8 mouse cellular contexts compared by ENCODE assay signal in genomic region chr7:118855877-118856304, GRCm38 (mm10). TPM values are rescaled to one million over a fixed set of nuclear protein-coding genes. Genes with fewer than 3 reads are reported as not detected.
DNase-seq lines count a peak whose midpoint lies in the region; ATAC-seq and TF ChIP-seq lines count a peak whose summit lies in the region.

Gene Knop1, minus strand, starts transcription at chr7:118856254.

- H3K79me2 ChIP-seq in heart, adult 2 months (replicated peaks; ENCODE audit: control insufficient read depth, insufficient read depth, low read length) = no peaks in the 10 kb centered on the region
- peaks cover 39% of the 10 kb centered on the region for H3K79me2 ChIP-seq in MEL (ENCODE audit: control insufficient read depth, insufficient read depth, low read length, poor library complexity)

- under 1% methylated on average over 46 of the region's 46 CpGs for WGBS in heart, adult 2 months
- under 1% methylated on average over 46 of the region's 46 CpGs for WGBS in forebrain, embryonic 12.5 days
- under 1% methylated on average over 46 of the region's 46 CpGs for WGBS in hindbrain, embryonic 10.5 days
- under 1% methylated on average over 46 of the region's 46 CpGs for WGBS in liver, embryonic 13.5 days (ENCODE audit: insufficient replicate concordance)
- under 1% methylated on average over 43 of the region's 46 CpGs for WGBS in stomach, postnatal 0 days

- peaks cover 9% of the 10 kb centered on the region for H3K36me3 ChIP-seq in heart, adult 2 months (ENCODE audit: control insufficient read depth, insufficient read depth, low read length)
- H3K36me3 ChIP-seq in MEL (ENCODE audit: control insufficient read depth in 1 of 2, insufficient read depth in 2 of 2, low read length in 2 of 2) = peaks cover 5 to 39% of the 10 kb centered on the region in 2 experiments; a peak in 3 of 4 replicates
- H3K36me3 ChIP-seq in forebrain, embryonic 12.5 days (replicated peaks) = peaks cover 22% of the 10 kb centered on the region
- peaks cover 55% of the 10 kb centered on the region for H3K36me3 ChIP-seq in hindbrain, embryonic 10.5 days
- H3K36me3 ChIP-seq in liver, embryonic 13.5 days = peaks cover 21% of the 10 kb centered on the region
- 0 out of 2 replicates have a peak, but pooled peaks cover 2% of the 10 kb centered on the region for H3K36me3 ChIP-seq in stomach, postnatal 0 days (ENCODE audit: control insufficient read depth, insufficient read depth, low read length)

- no peaks in the 10 kb centered on the region for H3K9me3 ChIP-seq in MEL (replicated peaks; ENCODE audit: insufficient read depth, low read length)
- no peaks in the 10 kb centered on the region for H3K9me3 ChIP-seq in forebrain, embryonic 12.5 days
- H3K9me3 ChIP-seq in hindbrain, embryonic 10.5 days = no peaks in the 10 kb centered on the region
- H3K9me3 ChIP-seq in liver, embryonic 13.5 days (replicated peaks) = no peaks in the 10 kb centered on the region
- no peaks in the 10 kb centered on the region for H3K9me3 ChIP-seq in stomach, postnatal 0 days (ENCODE audit: control insufficient read depth, low read length)

- TF ChIP-seq EP300 in heart, adult 2 months (IDR thresholded peaks at IDR 0.05; ENCODE audit: insufficient read depth, low read depth, low read length) = no peak
- no peak for TF ChIP-seq EP300 in MEL (IDR thresholded peaks at IDR 0.05; ENCODE audit: low read depth in 1 of 2, low read length in 2 of 2)
- no peak for TF ChIP-seq EP300 in stomach, postnatal 0 days (optimal IDR thresholded peaks at IDR 0.05)

- no peak for DNase-seq in heart, adult 2 months
- DNase-seq in heart, adult 11 months = no peak
- DNase-seq in MEL (ENCODE audit: low read depth, low spot score) = no peak
- no peak for DNase-seq in hindbrain, embryonic 10.5 days (ENCODE audit: low spot score)
- no peak for DNase-seq in liver, embryonic 13.5 days
- no peak for DNase-seq in stomach, postnatal 0 days (ENCODE audit: low spot score)
- no peak for DNase-seq in frontal cortex, postnatal 36 days (ENCODE audit: low spot score in 2 of 2)

- H3K4me1 ChIP-seq in heart, adult 2 months (ENCODE audit: control insufficient read depth, insufficient read depth, low read length) = peaks cover 7% of the 10 kb centered on the region
- H3K4me1 ChIP-seq in MEL (ENCODE audit: control insufficient read depth in 1 of 2, insufficient read depth in 2 of 2, low read length in 2 of 2) = peaks cover 5 to 34% of the 10 kb centered on the region in 2 experiments
- peaks cover 16% of the 10 kb centered on the region for H3K4me1 ChIP-seq in forebrain, embryonic 12.5 days
- peaks cover 21% of the 10 kb centered on the region for H3K4me1 ChIP-seq in hindbrain, embryonic 10.5 days (replicated peaks)
- H3K4me1 ChIP-seq in liver, embryonic 13.5 days (replicated peaks) = peaks cover 30% of the 10 kb centered on the region
- H3K4me1 ChIP-seq in stomach, postnatal 0 days (replicated peaks; ENCODE audit: control insufficient read depth, insufficient read depth) = no peaks in the 10 kb centered on the region; the same call in 1 of the 2 replicates

- H3K27me3 ChIP-seq in heart, adult 2 months (ENCODE audit: control insufficient read depth, insufficient read depth, low read length) = no peaks in the 10 kb centered on the region
- H3K27me3 ChIP-seq in MEL (ENCODE audit: control insufficient read depth in 1 of 2, insufficient read depth in 2 of 2, low read length in 2 of 2) = no peaks in the 10 kb centered on the region
- H3K27me3 ChIP-seq in forebrain, embryonic 12.5 days = no peaks in the 10 kb centered on the region
- no peaks in the 10 kb centered on the region for H3K27me3 ChIP-seq in hindbrain, embryonic 10.5 days (ENCODE audit: insufficient read depth, poor library complexity, severe bottlenecking)
- no peaks in the 10 kb centered on the region for H3K27me3 ChIP-seq in liver, embryonic 13.5 days
- H3K27me3 ChIP-seq in stomach, postnatal 0 days (ENCODE audit: control insufficient read depth, insufficient read depth, low read length) = no peaks in the 10 kb centered on the region

- no peak for TF ChIP-seq RAD21 in MEL (IDR thresholded peaks at IDR 0.05; ENCODE audit: low read depth, low read length)

- no peak for TF ChIP-seq CTCF in heart, adult 2 months (IDR thresholded peaks at IDR 0.05)
- no peak for TF ChIP-seq CTCF in MEL (IDR thresholded peaks at IDR 0.05 in 2 of 3, conservative IDR thresholded peaks at IDR 0.05 in 1 of 3; ENCODE audit: control insufficient read depth in 1 of 3, insufficient read depth in 1 of 3, low read depth in 2 of 3, low read length in 3 of 3, poor library complexity in 1 of 3, severe bottlenecking in 1 of 3)
- TF ChIP-seq CTCF in stomach, postnatal 0 days (IDR thresholded peaks at IDR 0.05; ENCODE audit: low read depth) = no peak

- peak within 1 kb of the TSS; percentile 77 for H3K9ac ChIP-seq in heart, adult 2 months (ENCODE audit: low read depth, low read length)
- H3K9ac ChIP-seq in MEL (ENCODE audit: control insufficient read depth, low read depth, low read length, poor library complexity, severe bottlenecking) = peak within 1 kb of the TSS; percentile 85
- H3K9ac ChIP-seq in forebrain, embryonic 12.5 days = peak within 1 kb of the TSS; percentile 81
- peak within 1 kb of the TSS; percentile 81 for H3K9ac ChIP-seq in liver, embryonic 13.5 days
- H3K9ac ChIP-seq in stomach, postnatal 0 days (ENCODE audit: low read length) = peak within 1 kb of the TSS; percentile 76

- H3K4me3 ChIP-seq in heart, adult 2 months = peak within 1 kb of the TSS; percentile 89
- H3K4me3 ChIP-seq in MEL (ENCODE audit: control insufficient read depth in 1 of 2, insufficient read depth in 1 of 2, low read depth in 2 of 2, low read length in 2 of 2) = peak within 1 kb of the TSS; percentile 62 to 92
- H3K4me3 ChIP-seq in forebrain, embryonic 12.5 days (replicated peaks) = peak within 1 kb of the TSS; percentile 90
- H3K4me3 ChIP-seq in hindbrain, embryonic 10.5 days = peak within 1 kb of the TSS; percentile 85
- peak within 1 kb of the TSS; percentile 81 for H3K4me3 ChIP-seq in liver, embryonic 13.5 days (replicated peaks)
- H3K4me3 ChIP-seq in stomach, postnatal 0 days (ENCODE audit: low read depth, low read length) = peak within 1 kb of the TSS; percentile 80

- intact Hi-C loops in heart, adult 2 months (cut with DNase I) = loop anchor here (2.0 kb wide), 2 partner anchors 89 to 141 kb away; no protein-coding TSS in a partner anchor

- H3K27ac ChIP-seq in heart, adult 2 months = peak within 1 kb of the TSS; percentile 80
- peak within 1 kb of the TSS; percentile 60 for H3K27ac ChIP-seq in MEL (ENCODE audit: control insufficient read depth, low read depth, low read length)
- peak within 1 kb of the TSS; percentile 74 for H3K27ac ChIP-seq in forebrain, embryonic 12.5 days
- H3K27ac ChIP-seq in hindbrain, embryonic 10.5 days = peak within 1 kb of the TSS; percentile 91
- H3K27ac ChIP-seq in liver, embryonic 13.5 days = peak within 1 kb of the TSS; percentile 31
- H3K27ac ChIP-seq in stomach, postnatal 0 days (replicated peaks) = peak within 1 kb of the TSS; percentile 81

- TF ChIP-seq POLR2A in heart, adult 2 months (IDR thresholded peaks at IDR 0.05; ENCODE audit: insufficient read depth, low read depth, low read length) = no peak
- TF ChIP-seq POLR2A in MEL (IDR thresholded peaks at IDR 0.05; ENCODE audit: control insufficient read depth in 1 of 2, insufficient read depth in 1 of 2, low read depth in 1 of 2, low read length in 2 of 2, poor library complexity in 1 of 2) = no peak

- peak within 1 kb of the TSS; percentile 79 for H3K4me2 ChIP-seq in forebrain, embryonic 12.5 days
- H3K4me2 ChIP-seq in liver, embryonic 13.5 days = peak within 1 kb of the TSS; percentile 80
- peak within 1 kb of the TSS; percentile 81 for H3K4me2 ChIP-seq in stomach, postnatal 0 days (replicated peaks; ENCODE audit: low read depth)

- ATAC-seq in forebrain, embryonic 12.5 days (ENCODE audit: low FRiP score) = peak; percentile 84
- ATAC-seq in liver, embryonic 13.5 days (ENCODE audit: low read depth) = peak; percentile 83
- peak; percentile 89 for ATAC-seq in stomach, postnatal 0 days (ENCODE audit: low FRiP score, low TSS enrichment)

TF ChIP-seq in MEL, 35 proteins besides CTCF, POLR2A, EP300 and RAD21:
- TF ChIP-seq USF1 (IDR thresholded peaks at IDR 0.05; ENCODE audit: low read depth, low read length) (peak; percentile 2; the same call in 1 of the 2 replicates), MYB (IDR thresholded peaks at IDR 0.05; ENCODE audit: low read depth, low read length) (no peak)

RNA-seq across cellular contexts. Expression of gene Knop1, which starts in this region (rescaled TPM):
- total RNA-seq in heart, adult 2 months (2021) = 10 to 100 TPM; 13.7 to 14.0 TPM
- polyA plus RNA-seq in heart, adult 2 months (2012; rRNA removed) = 5.3 and 9.8 TPM in 2 replicates
- 40.3 and 46.8 TPM in 2 replicates for total RNA-seq in MEL (2012; rRNA removed)
- 10 to 100 TPM in 1 of 2 experiments, not detected in 1; 66.9 TPM for polyA plus RNA-seq in MEL (2012; ENCODE audit: insufficient read depth in 1 of 2, insufficient read length in 2 of 2, low read depth in 1 of 2, low replicate concordance in 2 of 2, missing spikeins in 1 of 2)
- 127 and 130 TPM in 2 replicates for polyA plus RNA-seq in forebrain, embryonic 12.5 days (2016; fragmentation: Nextera tagmentation; extraction: Ambion mirVana)
- 105 and 137 TPM in 2 replicates for polyA plus RNA-seq in hindbrain, embryonic 10.5 days (2016; fragmentation: Nextera tagmentation; extraction: Ambion mirVana)
- 52.5 and 57.3 TPM in 2 replicates for polyA plus RNA-seq in liver, embryonic 13.5 days (2015; fragmentation: Nextera tagmentation; extraction: Ambion mirVana)
- polyA plus RNA-seq in stomach, postnatal 0 days (2015; fragmentation: Nextera tagmentation; extraction: Ambion mirVana) = 41.7 and 51.4 TPM in 2 replicates

Comparison
In these comparisons a context has a peak if more than half of its experiments do, and no peak if none do; other contexts are left out.
1. H3K27ac ChIP-seq: peak in every context shown above with its lines; median percentile 91 in hindbrain, embryonic 10.5 days; 81 in stomach, postnatal 0 days; 80 in heart, adult 2 months; 74 in forebrain, embryonic 12.5 days; 60 in MEL; 31 in liver, embryonic 13.5 days.